Mouse (Mus musculus) liver, embryonic 16.5 days (tissue): ENCODE data around the gene Prickle4. TPM values are rescaled to one million over a fixed set of nuclear protein-coding genes. Genes with fewer than 3 reads are reported as not detected.
A peak's percentile ranks its signal among the peaks of the same experiment; 100 is the strongest.

ENCODE experiments used
- ATAC-seq: fragments of 200-750 bp; cut with Nextera tagmentation; 2 replicates; pipeline ENCODE4 v1.8.0; 2017; ENCODE audit warnings: low read depth, mild to moderate bottlenecking, moderate number of reproducible peaks, moderate library complexity
- H3K27ac ChIP-seq: fragments of 300-500 bp; sonication (generic); 2 replicates; pipeline ENCODE4 v1.5.1; 2014; ENCODE audit warnings: mild to moderate bottlenecking, low read length
- H3K27me3 ChIP-seq: fragments of 300-500 bp; sonication (generic); 2 replicates; pipeline ENCODE4 v1.6.1; 2014; ENCODE audit warnings: low read depth, low read length, mixed read lengths; ENCODE audit not compliant: control insufficient read depth, insufficient read depth
- H3K36me3 ChIP-seq: fragments of 300-500 bp; sonication (generic); 2 replicates; pipeline ENCODE4 v1.6.1; 2014; ENCODE audit warnings: mild to moderate bottlenecking; ENCODE audit not compliant: control insufficient read depth, insufficient read depth
- H3K4me1 ChIP-seq: fragments of 300-500 bp; sonication (generic); 2 replicates; pipeline ENCODE4 v1.6.1; 2014; ENCODE audit warnings: low read depth, low read length, mixed read lengths; ENCODE audit not compliant: control insufficient read depth
- H3K4me2 ChIP-seq: fragments of 300-500 bp; sonication (generic); 2 replicates; pipeline ENCODE4 v1.6.1; 2014; ENCODE audit warnings: low read depth, low read length, mixed read lengths
- H3K4me3 ChIP-seq: fragments of 300-500 bp; sonication (generic); 2 replicates; pipeline ENCODE4 v1.5.1; 2014; ENCODE audit warnings: low read depth, mild to moderate bottlenecking, low read length
- H3K9ac ChIP-seq: fragments of 300-500 bp; sonication (generic); 2 replicates; pipeline ENCODE4 v1.6.1; 2014; ENCODE audit warnings: low read depth, low read length
- H3K9me3 ChIP-seq: fragments of 300-500 bp; sonication (generic); replicated peaks from 2 replicates; pipeline ENCODE4 v1.6.1; 2016; ENCODE audit warnings: low read length; ENCODE audit not compliant: control insufficient read depth
- WGBS: fragments of 180-500 bp; shearing (Covaris S2); extraction: QIAGEN DNeasy Blood & Tissue Kit; methylation state at CpG from one replicate; pipeline ENCODE4 v1.1.7; 2014; ENCODE audit not compliant: insufficient replicate concordance; 5-methylcytosine and 5-hydroxymethylcytosine counted together
- polyA plus RNA-seq: library from polyadenylated mRNA; unstranded; fragments of >200 nt; fragmentation: Nextera tagmentation; extraction: Ambion mirVana; gene quantifications from 2 replicates; pipeline ENCODE4 v1.2.1, GENCODE M21; 2015

Prickle4 gene
- polyA plus RNA-seq, 1 experiment from 2014 or later, result 0.25 TPM

GRCm38 (mm10) chr17:47736856-47737255 lies 42.3 kb upstream of the Prickle4 start, which contains the start of gene Tfeb:
TSS of gene Tfeb (plus strand) at chr17:47737030.
- no peaks in the 10 kb centered on the region for H3K36me3 ChIP-seq
- H3K4me1 ChIP-seq, result peaks cover 18% of the 10 kb centered on the region
- peak; percentile 80 for ATAC-seq
- H3K4me3 ChIP-seq, result peak within 1 kb of the TSS; percentile 77
- WGBS, result under 1% methylated on average over 47 of the region's 47 CpGs
- H3K27ac ChIP-seq, result peak within 1 kb of the TSS; percentile 82
- peak within 1 kb of the TSS; percentile 99 for H3K4me2 ChIP-seq
- no peaks in the 10 kb centered on the region for H3K9me3 ChIP-seq
- peaks cover 18% of the 10 kb centered on the region for H3K27me3 ChIP-seq
- H3K9ac ChIP-seq, result peak within 1 kb of the TSS; percentile 73

- H3K27ac ChIP-seq, result no peak overlapping the region
- 71% methylated on average over 14 of the region's 14 CpGs for WGBS
- no peak for ATAC-seq
These were observed 41.1 kb upstream of the Prickle4 start for GRCm38 (mm10) chr17:47735553-47736100.

DNA sequence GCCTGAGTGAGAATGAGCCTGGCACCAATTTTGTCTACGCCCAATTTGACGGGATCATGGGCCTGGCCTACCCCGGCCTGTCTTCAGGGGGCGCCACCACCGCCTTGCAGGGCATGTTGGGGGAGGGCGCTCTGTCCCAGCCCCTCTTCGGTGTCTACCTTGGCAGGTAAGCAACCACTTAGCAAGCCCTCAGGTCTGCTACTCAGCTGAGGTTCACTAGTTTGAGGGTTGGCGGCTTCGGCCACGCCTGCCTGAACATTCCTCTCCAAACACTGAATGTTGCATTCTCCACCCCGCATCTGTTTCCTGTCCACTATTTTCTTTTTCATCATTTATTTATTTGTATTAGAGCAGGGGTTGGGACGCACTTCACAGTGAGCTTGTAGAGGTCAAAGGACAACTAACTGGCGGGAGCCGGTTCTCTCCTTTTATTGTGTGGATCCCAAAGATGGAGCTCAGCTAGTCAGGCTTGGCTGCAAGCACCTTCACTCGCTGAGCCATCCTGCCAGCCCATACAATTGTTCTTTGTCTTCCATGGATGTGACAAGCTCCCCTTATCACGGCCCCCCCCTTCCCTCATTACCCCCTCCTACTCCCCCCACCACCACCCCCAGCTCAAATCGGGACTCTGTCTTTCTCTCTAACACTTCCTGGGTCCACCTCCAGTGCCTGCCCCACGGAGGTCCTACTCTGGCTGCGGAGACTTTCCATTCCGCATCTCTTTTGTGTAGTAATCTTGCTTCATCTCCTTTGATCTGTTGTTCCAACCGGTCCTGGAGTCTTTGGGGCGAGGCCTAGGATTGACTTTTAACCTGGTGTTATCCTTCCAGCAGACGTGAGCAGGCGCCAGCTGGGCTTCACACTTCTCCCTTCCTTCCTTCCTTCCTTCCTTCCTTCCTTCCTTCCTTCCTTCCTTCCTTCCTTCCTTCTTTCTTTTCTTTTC lies 36.4 kb upstream of the Prickle4 start:
- ATAC-seq, result no peak
- 56% methylated on average over 24 of the region's 24 CpGs for WGBS
- Histone ChIP-seq H3K4me3 (no peak overlapping the region), H3K9ac (no peak overlapping the region), H3K4me2 (no peak overlapping the region), H3K4me1 (no peaks in the 10 kb centered on the region), H3K27ac (no peak overlapping the region), H3K36me3 (no peaks in the 10 kb centered on the region), H3K27me3 (no peaks in the 10 kb centered on the region), H3K9me3 (no peaks in the 10 kb centered on the region)

More at GRCm38 (mm10) chr17:47735553-47736100, 41.1 kb upstream of the Prickle4 start:
- H3K4me2 ChIP-seq, result no peak overlapping the region
- H3K9ac ChIP-seq, result no peak overlapping the region
- no peak overlapping the region for H3K4me3 ChIP-seq
- H3K36me3 ChIP-seq, result no peaks in the 10 kb centered on the region
- no peaks in the 10 kb centered on the region for H3K9me3 ChIP-seq
- peaks cover 18% of the 10 kb centered on the region for H3K27me3 ChIP-seq
- peaks cover 18% of the 10 kb centered on the region for H3K4me1 ChIP-seq

- no peak within 1 kb of the TSS for H3K27ac ChIP-seq
- H3K4me3 ChIP-seq, result no peak within 1 kb of the TSS
- no peaks in the 10 kb centered on the region for H3K27me3 ChIP-seq
- H3K36me3 ChIP-seq, result no peaks in the 10 kb centered on the region
- no peak within 1 kb of the TSS for H3K9ac ChIP-seq
- H3K4me1 ChIP-seq, result no peaks in the 10 kb centered on the region
- WGBS, result 71% methylated on average over 11 of the region's 11 CpGs
- no peak for ATAC-seq
- H3K9me3 ChIP-seq, result no peaks in the 10 kb centered on the region
- no peak within 1 kb of the TSS for H3K4me2 ChIP-seq
These were observed 32.0 kb upstream of the Prickle4 start, which contains the start of gene Pgc for GRCm38 (mm10) chr17:47726566-47726965. TSS of gene Pgc (plus strand) at chr17:47726842.

DNA sequence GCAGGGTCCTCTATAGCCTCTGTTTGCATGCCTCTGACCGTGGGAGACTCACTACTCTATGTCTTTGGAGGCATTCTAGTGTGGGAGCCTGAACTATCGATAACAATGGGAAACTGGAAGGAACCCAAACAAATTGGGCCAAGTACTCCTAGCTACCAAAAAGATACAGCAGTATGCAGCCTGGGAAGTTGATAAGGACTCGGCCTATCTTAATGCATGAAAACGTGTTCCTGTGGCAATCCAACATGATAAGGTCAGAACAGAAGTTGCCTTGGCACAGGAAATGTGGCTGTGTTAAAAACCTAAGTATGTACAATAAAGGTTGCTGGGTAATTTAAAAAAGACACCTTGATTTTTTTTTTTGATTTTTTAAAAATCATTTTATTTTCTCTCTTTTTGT lies 26.6 kb upstream of the Prickle4 start:
- WGBS, result 25% methylated on average over 4 of the region's 4 CpGs
- H3K27ac ChIP-seq, result no peak overlapping the region

DNA sequence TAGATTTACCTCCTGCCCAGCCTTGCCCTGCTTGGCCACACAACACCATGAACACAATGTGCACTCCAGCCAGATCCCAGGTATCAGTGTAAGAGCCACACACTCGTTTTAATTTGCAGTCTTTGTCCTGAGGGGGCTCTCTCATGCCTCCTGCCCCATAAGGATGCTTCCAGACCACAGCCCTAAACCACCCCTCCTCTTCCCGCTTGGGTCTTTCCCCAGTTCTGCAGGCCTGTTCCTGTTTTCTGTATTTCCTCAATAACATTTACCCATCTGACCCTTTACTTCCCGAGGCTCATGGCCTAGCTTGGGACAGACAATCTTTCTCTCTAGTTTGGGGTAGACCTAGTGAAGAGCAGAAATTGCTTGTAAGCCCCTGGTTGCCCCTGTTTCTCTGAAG lies 20.5 kb upstream of the Prickle4 start:
- no peaks in the 10 kb centered on the region for H3K9me3 ChIP-seq
- H3K4me1 ChIP-seq, result no peaks in the 10 kb centered on the region
- H3K4me2 ChIP-seq, result no peak overlapping the region
- no peak overlapping the region for H3K9ac ChIP-seq
- no peak overlapping the region for H3K4me3 ChIP-seq
- H3K36me3 ChIP-seq, result no peaks in the 10 kb centered on the region
- H3K27me3 ChIP-seq, result no peaks in the 10 kb centered on the region
- no peak for ATAC-seq
- H3K27ac ChIP-seq, result no peak overlapping the region
- WGBS, result 20% methylated on average over 3 of the region's 3 CpGs

More for the DNA sequence above, 26.6 kb upstream of the Prickle4 start:
- no peak for ATAC-seq
- Histone ChIP-seq H3K4me2 (no peak overlapping the region), H3K4me3 (no peak overlapping the region), H3K27me3 (no peaks in the 10 kb centered on the region), H3K9ac (no peak overlapping the region), H3K9me3 (no peaks in the 10 kb centered on the region), H3K4me1 (no peaks in the 10 kb centered on the region), H3K36me3 (no peaks in the 10 kb centered on the region)

DNA sequence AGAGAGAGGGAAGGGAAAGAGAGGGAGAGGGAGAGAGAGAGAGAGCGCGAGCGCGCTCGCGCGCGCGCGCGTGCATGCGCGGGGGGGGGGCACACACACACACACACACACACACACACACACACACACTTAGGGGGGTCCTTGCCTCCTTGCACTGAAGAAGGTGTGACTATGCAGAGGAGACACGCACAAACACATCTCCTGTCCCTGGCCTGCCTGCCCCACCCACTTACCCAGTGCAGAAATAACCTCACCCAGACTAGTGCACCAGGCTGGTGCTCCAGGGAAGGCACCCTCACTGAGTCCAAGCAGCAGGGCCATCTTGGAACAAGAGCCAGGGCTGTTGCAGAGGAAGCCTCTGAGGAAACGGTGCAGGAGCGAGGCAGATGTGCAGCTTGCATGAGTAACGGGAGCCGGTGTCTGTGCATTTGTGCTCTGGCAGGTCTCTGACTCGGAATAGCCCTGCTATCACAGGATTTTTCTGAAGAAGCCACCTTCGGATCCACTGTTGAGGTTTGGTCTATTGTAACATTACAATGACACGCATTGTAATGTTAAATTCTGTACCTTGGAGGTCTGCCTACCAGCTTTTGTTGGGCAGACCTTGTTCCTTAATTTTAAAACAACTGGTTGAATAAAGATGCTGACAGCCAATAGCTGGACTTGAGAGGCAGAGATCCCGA lies 18.5 kb upstream of the Prickle4 start:
- no peak overlapping the region for H3K27ac ChIP-seq
- ATAC-seq, result no peak
- no peak overlapping the region for H3K4me2 ChIP-seq
- H3K9me3 ChIP-seq, result no peaks in the 10 kb centered on the region
- H3K27me3 ChIP-seq, result no peaks in the 10 kb centered on the region
- no peak overlapping the region for H3K4me3 ChIP-seq
- 56% methylated on average over 11 of the region's 22 CpGs for WGBS
- no peaks in the 10 kb centered on the region for H3K4me1 ChIP-seq
- no peaks in the 10 kb centered on the region for H3K36me3 ChIP-seq
- H3K9ac ChIP-seq, result no peak overlapping the region

DNA sequence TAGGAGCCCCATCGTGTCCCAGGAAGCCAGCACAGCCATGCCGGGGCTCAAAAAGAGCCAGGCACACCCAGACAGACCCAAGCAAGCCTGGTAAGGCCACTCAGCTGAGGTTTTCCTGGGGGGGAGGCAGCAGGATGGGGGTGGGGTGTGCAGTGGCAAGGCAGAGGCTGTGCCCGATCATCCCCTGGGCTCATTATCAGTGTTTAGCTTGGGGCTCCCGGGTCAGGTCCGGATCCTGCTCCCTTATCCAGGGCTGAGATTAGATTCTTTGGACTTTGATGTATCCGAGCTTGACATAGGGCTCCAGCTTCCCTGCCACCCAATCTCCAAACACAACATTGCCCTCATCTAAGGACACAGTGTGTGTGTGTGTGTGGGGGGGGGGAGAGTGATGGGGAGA lies 17.3 kb upstream of the Prickle4 start:
- 44% methylated on average over 6 of the region's 6 CpGs for WGBS
- H3K9me3 ChIP-seq, result no peaks in the 10 kb centered on the region
- no peak overlapping the region for H3K9ac ChIP-seq
- no peak overlapping the region for H3K4me3 ChIP-seq
- H3K27ac ChIP-seq, result no peak overlapping the region
- no peaks in the 10 kb centered on the region for H3K4me1 ChIP-seq
- H3K27me3 ChIP-seq, result no peaks in the 10 kb centered on the region
- ATAC-seq, result no peak
- H3K4me2 ChIP-seq, result no peak overlapping the region
- no peaks in the 10 kb centered on the region for H3K36me3 ChIP-seq
